Mouse (Mus musculus) kidney, embryonic 14.5 days (tissue): Measurements from ENCODE around the gene Gm5150. TPM values are rescaled to one million over a fixed set of nuclear protein-coding genes. Genes with fewer than 3 reads are reported as not detected.
"Not testable (repeated sequence)": the region's sequence is repeated elsewhere in the genome, so short reads cannot be mapped to it uniquely, and the experiment has no call there.

ENCODE experiments used
- ATAC-seq: fragments of 200-750 bp; cut with Nextera tagmentation; 2 replicates; pipeline ENCODE4 v1.8.0; 2017; ENCODE audit warnings: moderate number of reproducible peaks, mild to moderate bottlenecking, moderate TSS enrichment, moderate library complexity; ENCODE audit not compliant: low FRiP score, low TSS enrichment
- H3K27ac ChIP-seq: fragments of 300-500 bp; sonication (generic); 2 replicates; pipeline ENCODE4 v1.5.1; 2014; ENCODE audit warnings: low read depth, mild to moderate bottlenecking, low read length, moderate library complexity, mixed read lengths
- H3K27me3 ChIP-seq: fragments of 300-500 bp; sonication (generic); 2 replicates; pipeline ENCODE4 v1.6.1; 2014; ENCODE audit warnings: mild to moderate bottlenecking, low read length; ENCODE audit not compliant: control insufficient read depth, insufficient read depth
- H3K36me3 ChIP-seq: fragments of 300-500 bp; sonication (generic); 2 replicates; pipeline ENCODE4 v1.6.1; 2014; ENCODE audit warnings: low read length, mixed read lengths; ENCODE audit not compliant: control insufficient read depth, insufficient read depth
- H3K4me1 ChIP-seq: fragments of 300-500 bp; sonication (generic); 2 replicates; pipeline ENCODE4 v1.6.1; 2014; ENCODE audit warnings: low read length, mixed read lengths; ENCODE audit not compliant: control insufficient read depth, insufficient read depth
- H3K4me2 ChIP-seq: fragments of 300-500 bp; sonication (generic); replicated peaks from 2 replicates; pipeline ENCODE4 v1.6.1; 2014; ENCODE audit warnings: low read depth, mild to moderate bottlenecking, low read length
- H3K4me3 ChIP-seq: fragments of 300-500 bp; sonication (generic); 2 replicates; pipeline ENCODE4 v1.5.1; 2014; ENCODE audit warnings: mild to moderate bottlenecking, low read length
- H3K9ac ChIP-seq: fragments of 300-500 bp; sonication (generic); 2 replicates; pipeline ENCODE4 v1.6.1; 2014; ENCODE audit warnings: low read depth, mild to moderate bottlenecking, low read length, moderate library complexity
- H3K9me3 ChIP-seq: fragments of 300-500 bp; sonication (generic); 2 replicates; pipeline ENCODE4 v1.6.1; 2016; ENCODE audit warnings: low read length; ENCODE audit not compliant: control insufficient read depth
- WGBS: fragments of 180-500 bp; shearing (Covaris S2); extraction: QIAGEN DNeasy Blood & Tissue Kit; methylation state at CpG from one replicate; pipeline ENCODE4 v1.1.7; 2014; 5-methylcytosine and 5-hydroxymethylcytosine counted together
- polyA plus RNA-seq: library from polyadenylated mRNA; unstranded; fragments of >200 nt; fragmentation: Nextera tagmentation; extraction: Ambion mirVana; gene quantifications from 2 replicates; pipeline ENCODE4 v1.2.1, GENCODE M21; 2014

Gene Gm5150
- not detected in 2 replicates for polyA plus RNA-seq

- Histone ChIP-seq H3K9ac (no peak within 1 kb of the TSS), H3K27ac (no peak within 1 kb of the TSS), H3K4me2 (no peak within 1 kb of the TSS), H3K36me3 (no peaks in the 10 kb centered on the region), H3K4me3 (no peak within 1 kb of the TSS), H3K4me1 (no peaks in the 10 kb centered on the region), H3K9me3 (no peaks in the 10 kb centered on the region), H3K27me3 (no peaks in the 10 kb centered on the region)
- ATAC-seq, result no peak
- 90% methylated on average over 2 of the region's 2 CpGs for WGBS
Observed at GRCm38 (mm10) chr3:16006215-16006614, at the start of gene Gm5150. TSS of gene Gm5150 (minus strand) at chr3:16006437.

GRCm38 (mm10) chr3:16051736-16052135 is 45.5 kb upstream of the Gm5150 start:
- not testable (repeated sequence) for H3K4me2 ChIP-seq, ATAC-seq
- WGBS, result 89% methylated on average over 20 of the region's 20 CpGs

GRCm38 (mm10) chr3:16047288-16047687 is 41.1 kb upstream of the Gm5150 start:
- ATAC-seq, result no peak
- Histone ChIP-seq H3K4me3 (no peak overlapping the region), H3K27ac (no peak overlapping the region), H3K27me3 (no peaks in the 10 kb centered on the region), H3K4me1 (no peaks in the 10 kb centered on the region), H3K9me3 (no peaks in the 10 kb centered on the region), H3K9ac (no peak overlapping the region), H3K4me2 (no peak overlapping the region), H3K36me3 (no peaks in the 10 kb centered on the region)
- WGBS, result 59% methylated on average over 4 of the region's 4 CpGs

More at GRCm38 (mm10) chr3:16051736-16052135, 45.5 kb upstream of the Gm5150 start:
- not testable (repeated sequence) for H3K27ac ChIP-seq, H3K4me3 ChIP-seq, H3K4me1 ChIP-seq, H3K9me3 ChIP-seq, H3K27me3 ChIP-seq, H3K36me3 ChIP-seq, H3K9ac ChIP-seq

GRCm38 (mm10) chr3:16043315-16043714 is 37.1 kb upstream of the Gm5150 start:
- 0% methylated on average over 1 of the region's 1 CpGs for WGBS
- H3K9ac ChIP-seq, result no peak overlapping the region
- H3K4me3 ChIP-seq, result no peak overlapping the region
- no peaks in the 10 kb centered on the region for H3K4me1 ChIP-seq
- no peak overlapping the region for H3K27ac ChIP-seq
- H3K9me3 ChIP-seq, result no peaks in the 10 kb centered on the region
- H3K27me3 ChIP-seq, result no peaks in the 10 kb centered on the region
- ATAC-seq, result no peak
- H3K4me2 ChIP-seq, result no peak overlapping the region
- H3K36me3 ChIP-seq, result no peaks in the 10 kb centered on the region

- H3K9ac ChIP-seq, H3K4me2 ChIP-seq, H3K36me3 ChIP-seq, H3K27ac ChIP-seq, H3K4me1 ChIP-seq, H3K9me3 ChIP-seq, H3K4me3 ChIP-seq, H3K27me3 ChIP-seq: not testable (repeated sequence)
- ATAC-seq, result peak; percentile 62; the same call in 1 of the 2 replicates
- 3% methylated on average over 4 of the region's 6 CpGs for WGBS
Observed at GRCm38 (mm10) chr3:16024988-16025387, 18.8 kb upstream of the Gm5150 start.

GRCm38 (mm10) chr3:16022214-16022613 is 16.0 kb upstream of the Gm5150 start:
- no peak overlapping the region for H3K9ac ChIP-seq
- whole genome bisulfite sequencing, result 64% methylated on average over 1 of the region's 1 CpGs
- H3K4me2 ChIP-seq, result no peak overlapping the region
- H3K9me3 ChIP-seq, result no peaks in the 10 kb centered on the region
- no peak overlapping the region for H3K27ac ChIP-seq
- no peak for ATAC-seq
- H3K27me3 ChIP-seq, result no peaks in the 10 kb centered on the region
- H3K36me3 ChIP-seq, result no peaks in the 10 kb centered on the region
- H3K4me1 ChIP-seq, result no peaks in the 10 kb centered on the region
- no peak overlapping the region for H3K4me3 ChIP-seq

- not testable (repeated sequence) for H3K4me2 ChIP-seq, H3K27me3 ChIP-seq, H3K27ac ChIP-seq, H3K9me3 ChIP-seq, ATAC-seq, H3K9ac ChIP-seq, H3K4me3 ChIP-seq, H3K36me3 ChIP-seq, H3K4me1 ChIP-seq
- WGBS, result 86% methylated on average over 2 of the region's 2 CpGs
Observed at GRCm38 (mm10) chr3:16014456-16014855, 8.2 kb upstream of the Gm5150 start.

- H3K27ac ChIP-seq, result no peak overlapping the region
- H3K4me1 ChIP-seq, result no peaks in the 10 kb centered on the region
- no peak for ATAC-seq
- no peaks in the 10 kb centered on the region for H3K27me3 ChIP-seq
- H3K4me2 ChIP-seq, result no peak overlapping the region
- no peak overlapping the region for H3K4me3 ChIP-seq
- no peak overlapping the region for H3K9ac ChIP-seq
- H3K36me3 ChIP-seq, result no peaks in the 10 kb centered on the region
- no peaks in the 10 kb centered on the region for H3K9me3 ChIP-seq
- 90% methylated on average over 1 of the region's 1 CpGs for WGBS
Observed at GRCm38 (mm10) chr3:16007827-16008226, 1.6 kb upstream of the Gm5150 start.

- H3K4me1 ChIP-seq, result no peaks in the 10 kb centered on the region
- no peak overlapping the region for H3K4me3 ChIP-seq
- 79% methylated on average over 3 of the region's 3 CpGs for WGBS
- no peaks in the 10 kb centered on the region for H3K27me3 ChIP-seq
- H3K36me3 ChIP-seq, result no peaks in the 10 kb centered on the region
- H3K4me2 ChIP-seq, result no peak overlapping the region
- no peaks in the 10 kb centered on the region for H3K9me3 ChIP-seq
- no peak overlapping the region for H3K27ac ChIP-seq
- no peak overlapping the region for H3K9ac ChIP-seq
- ATAC-seq, result no peak
Observed at GRCm38 (mm10) chr3:16003890-16004633, 2.2 kb downstream of the Gm5150 start.
